Mouse (Mus musculus) heart, adult 2 months (tissue): ENCODE results near the gene Liph. TPM values are rescaled to one million over a fixed set of nuclear protein-coding genes. Genes with fewer than 3 reads are reported as not detected.
"Not testable (repeated sequence)": the region's sequence is repeated elsewhere in the genome, so short reads cannot be mapped to it uniquely, and the experiment has no call there.

ENCODE experiments used
- DNase-seq, 2 experiments: peaks; one replicate each; pipeline ENCODE4 v3.0.0; 2021
- H3K27ac ChIP-seq: fragments of 200-600 bp; 2 replicates; pipeline ENCODE4 v1.8.1; 2022
- H3K27me3 ChIP-seq: fragments of 200-500 bp; 2 replicates; pipeline ENCODE4 v1.6.1; 2012; ENCODE audit warnings: mild to moderate bottlenecking, low read length, inconsistent platforms, mixed read lengths; ENCODE audit not compliant: control insufficient read depth, insufficient read depth
- H3K36me3 ChIP-seq: fragments of 200-500 bp; 2 replicates; pipeline ENCODE4 v1.6.1; 2012; ENCODE audit warnings: low read length, inconsistent platforms; ENCODE audit not compliant: control insufficient read depth, insufficient read depth
- H3K4me1 ChIP-seq: fragments of 200-500 bp; 2 replicates; pipeline ENCODE4 v1.6.1; 2011; ENCODE audit warnings: low read length; ENCODE audit not compliant: control insufficient read depth, insufficient read depth
- H3K4me3 ChIP-seq: fragments of 200-600 bp; 2 replicates; pipeline ENCODE4 v1.8.1; 2022
- H3K79me2 ChIP-seq: fragments of 200-500 bp; replicated peaks from 2 replicates; pipeline ENCODE4 v1.6.1; 2012; ENCODE audit warnings: mild to moderate bottlenecking, inconsistent platforms, low read length, moderate library complexity, mixed read lengths; ENCODE audit not compliant: control insufficient read depth, insufficient read depth
- H3K9ac ChIP-seq: fragments of 200-500 bp; 2 replicates; pipeline ENCODE4 v1.6.1; 2012; ENCODE audit warnings: low read depth, mild to moderate bottlenecking, control low read depth, inconsistent platforms, low read length, mixed read lengths
- CTCF ChIP-seq: fragments of 200-600 bp; IDR thresholded peaks from 2 replicates; pipeline ENCODE4 v1.8.1; 2022; ENCODE audit warnings: antibody characterized with exemption, mild to moderate bottlenecking, moderate library complexity
- EP300 ChIP-seq: fragments of 200-500 bp; IDR thresholded peaks from 2 replicates; pipeline ENCODE4 v1.6.1; 2011; ENCODE audit warnings: low read depth, low read length, control low read depth; ENCODE audit not compliant: insufficient read depth
- POLR2A ChIP-seq: fragments of 200-500 bp; IDR thresholded peaks from 2 replicates; pipeline ENCODE4 v1.6.1; 2011; ENCODE audit warnings: mild to moderate bottlenecking, low read depth, low read length, control low read depth; ENCODE audit not compliant: insufficient read depth
- WGBS: fragments of 180-500 bp; shearing (Covaris S2); methylation state at CpG from one replicate; pipeline ENCODE4 v1.1.7; 2018; 5-methylcytosine and 5-hydroxymethylcytosine counted together
- intact Hi-C: fragments of 180-260 bp; cut with DNase I; formaldehyde crosslinking; loops from one replicate; pipeline ENCODE4 v1.15.1; 2025
- polyA plus RNA-seq: library from polyadenylated mRNA; depleted of rRNA; stranded (reverse); fragments of >200 nt; gene quantifications from 2 replicates; pipeline ENCODE4 v1.2.3, GENCODE M21; 2012
- total RNA-seq, 2 experiments: library from RNA; stranded (reverse); gene quantifications; 2 replicates each; pipeline ENCODE4 v1.2.3; 2021

Gene Liph
- total and polyA plus RNA-seq, 3 experiments: 0.20 TPM; not detected in 2

- no peak for TF ChIP-seq EP300
- TF ChIP-seq CTCF: no peak
- TF ChIP-seq POLR2A: no peak
- WGBS: 37% methylated on average over 5 of the region's 5 CpGs
- intact Hi-C loops: no loop called here
- no peaks in the 10 kb centered on the region for H3K36me3 ChIP-seq
- H3K79me2 ChIP-seq: no peaks in the 10 kb centered on the region
- no peak overlapping the region for H3K27ac ChIP-seq
- H3K9ac ChIP-seq: no peak overlapping the region
- no peaks in the 10 kb centered on the region; the same call in 1 of the 2 replicates for H3K27me3 ChIP-seq
- H3K4me3 ChIP-seq: no peak overlapping the region
- no peaks in the 10 kb centered on the region for H3K4me1 ChIP-seq
- DNase-seq: peak in 1 of 2 experiments; percentile 11
Observed at GRCm38 (mm10) chr16:21998061-21998460, 2.6 kb upstream of the Liph start.

- intact Hi-C loops: no loop called here
- H3K4me3 ChIP-seq: no peak overlapping the region
- TF ChIP-seq CTCF (no peak), EP300 (no peak), POLR2A (no peak)
- no peaks in the 10 kb centered on the region for H3K36me3 ChIP-seq
- H3K27me3 ChIP-seq: no peaks in the 10 kb centered on the region; the same call in 1 of the 2 replicates
- no peaks in the 10 kb centered on the region for H3K4me1 ChIP-seq
- no peak overlapping the region for H3K9ac ChIP-seq
- WGBS: 37% methylated on average over 5 of the region's 5 CpGs
- H3K27ac ChIP-seq: no peak overlapping the region
- no peaks in the 10 kb centered on the region for H3K79me2 ChIP-seq
- no peak for DNase-seq
Observed at GRCm38 (mm10) chr16:21996881-21997641, 1.6 kb upstream of the Liph start.

DNA sequence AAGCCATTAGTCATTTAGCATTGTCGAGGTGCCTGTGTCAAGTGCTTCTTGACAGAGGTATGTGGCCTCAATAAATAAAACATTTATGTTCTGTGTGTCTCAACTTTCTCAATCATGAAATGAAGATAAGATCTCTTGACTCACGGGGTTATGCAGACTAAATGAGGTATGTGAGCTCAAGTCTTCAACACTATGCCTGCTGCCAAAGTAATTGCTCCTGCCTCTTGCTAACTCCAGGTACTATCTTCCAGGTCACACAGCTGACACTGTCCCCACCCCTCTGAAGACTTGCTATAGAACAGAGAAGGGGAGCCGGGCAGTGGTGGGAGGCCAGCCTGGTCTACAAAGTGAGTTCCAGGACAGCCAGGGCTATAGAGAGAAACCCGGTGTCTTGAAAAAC lies 939 bp upstream of the Liph start:
- Histone ChIP-seq H3K27me3 (no peaks in the 10 kb centered on the region; the same call in 1 of the 2 replicates), H3K4me1 (no peaks in the 10 kb centered on the region), H3K9ac (no peak overlapping the region), H3K4me3 (no peak overlapping the region), H3K27ac (no peak overlapping the region), H3K36me3 (no peaks in the 10 kb centered on the region), H3K79me2 (no peaks in the 10 kb centered on the region)
- intact Hi-C loops: no loop called here
- no peak for DNase-seq
- 50% methylated on average over 4 of the region's 4 CpGs for WGBS
- TF ChIP-seq CTCF: no peak
- no peak for TF ChIP-seq EP300
- TF ChIP-seq POLR2A: no peak

- WGBS: 76% methylated on average over 2 of the region's 2 CpGs
- no peak overlapping the region for H3K27ac ChIP-seq
- H3K79me2 ChIP-seq: no peaks in the 10 kb centered on the region
- intact Hi-C loops: no loop called here
- no peak for TF ChIP-seq CTCF
- TF ChIP-seq POLR2A: no peak
- TF ChIP-seq EP300: no peak
- H3K4me3 ChIP-seq: no peak overlapping the region
- no peaks in the 10 kb centered on the region for H3K27me3 ChIP-seq
- H3K4me1 ChIP-seq: no peaks in the 10 kb centered on the region
- no peak for DNase-seq
- H3K36me3 ChIP-seq: no peaks in the 10 kb centered on the region
- no peak overlapping the region for H3K9ac ChIP-seq
Observed at GRCm38 (mm10) chr16:21991774-21992173, 3.7 kb downstream of the Liph start.

DNA sequence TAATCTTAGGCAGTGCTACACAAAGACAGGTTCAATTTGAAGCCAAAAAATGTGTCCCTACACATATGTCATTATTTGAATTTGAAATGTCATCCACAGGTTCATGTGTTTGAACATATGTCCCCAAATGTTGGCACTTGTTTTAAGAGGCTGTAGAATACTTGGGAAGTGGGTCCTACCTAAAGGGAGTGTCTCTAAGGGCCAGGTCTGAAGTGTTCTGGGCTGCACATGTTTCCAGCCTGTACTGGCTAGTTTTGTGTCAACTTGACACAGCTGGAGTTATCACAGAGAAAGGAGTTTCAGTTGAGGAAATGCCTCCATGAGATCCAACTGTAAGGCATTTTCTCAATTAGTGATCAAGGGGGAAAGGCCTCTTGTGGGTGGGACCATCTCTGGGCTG lies 4.6 kb downstream of the Liph start:
- H3K27me3 ChIP-seq, H3K4me3 ChIP-seq, H3K36me3 ChIP-seq, H3K4me1 ChIP-seq, H3K27ac ChIP-seq, H3K9ac ChIP-seq, intact Hi-C loops, H3K79me2 ChIP-seq, DNase-seq: not testable (repeated sequence)

- H3K36me3 ChIP-seq: no peaks in the 10 kb centered on the region
- no peak overlapping the region for H3K9ac ChIP-seq
- H3K27ac ChIP-seq: no peak overlapping the region
- TF ChIP-seq CTCF (no peak), EP300 (no peak), POLR2A (no peak)
- DNase-seq: no peak
- WGBS: 57% methylated on average over 5 of the region's 5 CpGs
- H3K27me3 ChIP-seq: no peaks in the 10 kb centered on the region
- H3K79me2 ChIP-seq: no peaks in the 10 kb centered on the region
- H3K4me1 ChIP-seq: no peaks in the 10 kb centered on the region
- intact Hi-C loops: no loop called here
- no peak overlapping the region for H3K4me3 ChIP-seq
Observed at GRCm38 (mm10) chr16:21987956-21988355, 7.5 kb downstream of the Liph start.
